Mouse (Mus musculus) olfactory bulb, adult 2 months (tissue): Measurements from ENCODE around the gene Arhgap28.

Experiments used
- CTCF ChIP-seq: fragments of 200-500 bp; IDR thresholded peaks from 2 replicates; pipeline ENCODE4 v1.5.1; 2012; ENCODE audit warnings: low read depth, mild to moderate bottlenecking, low read length, moderate library complexity; ENCODE audit not compliant: insufficient read depth
- POLR2A ChIP-seq: fragments of 200-500 bp; IDR thresholded peaks from 2 replicates; pipeline ENCODE4 v1.6.1; 2012; ENCODE audit warnings: mild to moderate bottlenecking, low read depth, low read length, moderate library complexity; ENCODE audit not compliant: insufficient read depth

DNA sequence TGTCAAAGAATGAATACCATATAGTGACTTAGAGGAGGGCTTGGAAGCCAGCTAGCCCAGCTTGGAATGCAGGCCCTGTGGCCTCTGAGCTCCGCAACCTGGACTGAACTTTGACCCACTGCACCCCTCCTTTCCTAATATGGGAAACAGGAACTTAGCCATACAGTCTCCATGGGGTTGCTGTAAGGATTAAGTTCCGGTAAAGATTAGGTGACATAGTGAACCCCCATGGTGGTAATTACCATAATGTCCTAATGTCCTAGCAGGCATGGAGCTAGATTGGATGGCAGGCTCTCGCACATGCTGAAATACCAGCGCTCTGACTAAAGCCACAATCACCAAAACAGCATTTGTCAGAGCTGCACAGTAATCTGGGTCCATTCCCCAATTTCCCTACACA is 95.8 kb downstream of the Arhgap28 start:
- TF ChIP-seq POLR2A (no peak), CTCF (no peak)
